Mouse (Mus musculus) lung, adult 2 months (tissue): ENCODE data around the gene Cntnap2. TPM values are rescaled to one million over a fixed set of nuclear protein-coding genes. Genes with fewer than 3 reads are reported as not detected.

Experiments
- DNase-seq: peaks from one replicate; pipeline ENCODE4 v3.0.0; 2022
- H3K4me1 ChIP-seq: fragments of 200-500 bp; 2 replicates; pipeline ENCODE4 v1.6.1; 2011; ENCODE audit warnings: low read length; ENCODE audit not compliant: control insufficient read depth, insufficient read depth
- H3K4me3 ChIP-seq: fragments of 200-500 bp; replicated peaks from 2 replicates; pipeline ENCODE3; 2011; ENCODE audit warnings: low read depth, mild to moderate bottlenecking, control low read depth, low read length; ENCODE audit errors: extremely low read depth
- CTCF ChIP-seq: fragments of 200-500 bp; IDR thresholded peaks from 2 replicates; pipeline ENCODE4 v1.5.1; 2011; ENCODE audit warnings: mild to moderate bottlenecking, low read length, control low read depth; ENCODE audit not compliant: insufficient read depth
- POLR2A ChIP-seq: fragments of 200-500 bp; IDR thresholded peaks from 2 replicates; pipeline ENCODE4 v1.6.1; 2011; ENCODE audit warnings: low read depth, mild to moderate bottlenecking, control low read depth, low read length, borderline replicate concordance; ENCODE audit errors: extremely low read depth
- WGBS: fragments of 180-500 bp; shearing (Covaris S2); methylation state at CpG from one replicate; pipeline ENCODE4 v1.1.7; 2018; 5-methylcytosine and 5-hydroxymethylcytosine counted together
- polyA plus RNA-seq: library from polyadenylated mRNA; depleted of rRNA; stranded (reverse); fragments of >200 nt; gene quantifications from 2 replicates; pipeline ENCODE4 v1.2.3, GENCODE M21; 2012

Cntnap2 gene
- polyA plus RNA-seq, 1 experiment = not detected

DNA sequence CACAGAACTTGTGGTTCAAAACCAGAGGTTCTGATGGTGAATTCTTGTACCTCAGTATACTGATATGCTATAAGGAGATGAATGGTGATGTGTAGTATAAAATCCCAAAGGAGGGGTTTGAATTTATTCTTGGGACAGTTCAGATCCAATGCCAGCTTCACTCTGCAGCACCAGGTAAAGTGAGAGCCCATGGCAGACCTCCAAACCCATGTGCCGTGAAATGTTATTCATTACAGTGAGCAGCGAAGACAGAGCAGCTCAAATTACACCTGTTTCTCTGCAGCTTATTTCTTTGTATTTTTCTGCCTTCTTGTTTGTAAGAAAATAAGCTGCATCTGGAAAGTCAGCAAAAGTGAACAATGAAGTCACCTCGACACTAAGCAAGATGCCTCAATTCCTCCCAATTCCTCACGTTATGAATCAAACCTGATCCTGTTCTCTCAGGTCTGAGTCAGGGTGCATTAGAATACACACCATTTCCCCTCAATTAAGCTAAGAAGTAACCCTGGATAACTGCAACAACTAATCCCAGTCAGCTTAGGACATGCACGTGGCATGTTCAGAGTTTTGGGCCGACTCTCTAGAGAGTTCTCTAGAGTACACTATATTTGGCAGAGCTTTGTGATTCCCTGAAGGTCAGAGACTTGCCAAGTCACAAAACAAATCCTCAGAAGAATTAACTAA, 915.5 kb downstream of the Cntnap2 start:
- no peak for DNase-seq
- WGBS = 73% methylated on average over 6 of the region's 6 CpGs
- Histone ChIP-seq H3K4me1 (no peaks in the 10 kb centered on the region), H3K4me3 (no peak overlapping the region)
- TF ChIP-seq CTCF (no peak), POLR2A (no peak)

GRCm38 (mm10) chr6:45979171-45979570, 920.0 kb downstream of the Cntnap2 start:
- no peak for TF ChIP-seq POLR2A
- TF ChIP-seq CTCF = no peak
- DNase-seq = no peak
- WGBS = 85% methylated on average over 2 of the region's 2 CpGs
- Histone ChIP-seq H3K4me3 (no peak overlapping the region), H3K4me1 (no peaks in the 10 kb centered on the region)

DNA sequence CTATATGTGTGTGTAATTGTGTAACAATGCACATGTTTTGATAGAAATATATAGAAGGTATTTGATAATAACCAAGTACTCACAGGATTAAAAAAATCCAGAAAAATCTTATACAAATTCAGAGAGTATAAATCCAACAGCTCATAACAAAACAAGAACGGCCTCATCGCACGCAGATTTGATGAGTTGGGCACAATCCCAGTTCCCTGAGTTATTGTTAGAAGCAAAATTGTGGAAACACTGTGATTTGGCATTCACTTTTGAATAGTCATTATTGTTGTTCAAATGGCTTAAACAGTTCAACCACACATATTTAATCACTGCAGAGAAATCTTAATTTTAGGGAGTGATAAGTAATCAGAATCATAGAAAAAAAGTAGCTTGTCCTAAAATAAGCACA, 928.9 kb downstream of the Cntnap2 start:
- no peak overlapping the region for H3K4me3 ChIP-seq
- whole genome bisulfite sequencing = 71% methylated on average over 3 of the region's 3 CpGs
- TF ChIP-seq POLR2A (no peak), CTCF (no peak)
- DNase-seq = no peak
- no peaks in the 10 kb centered on the region for H3K4me1 ChIP-seq

GRCm38 (mm10) chr6:45991086-45991485, 931.9 kb downstream of the Cntnap2 start:
- WGBS = 93% methylated on average over 1 of the region's 1 CpGs
- TF ChIP-seq POLR2A (no peak), CTCF (no peak)
- Histone ChIP-seq H3K4me3 (no peak overlapping the region), H3K4me1 (no peaks in the 10 kb centered on the region)
- DNase-seq = no peak

DNA sequence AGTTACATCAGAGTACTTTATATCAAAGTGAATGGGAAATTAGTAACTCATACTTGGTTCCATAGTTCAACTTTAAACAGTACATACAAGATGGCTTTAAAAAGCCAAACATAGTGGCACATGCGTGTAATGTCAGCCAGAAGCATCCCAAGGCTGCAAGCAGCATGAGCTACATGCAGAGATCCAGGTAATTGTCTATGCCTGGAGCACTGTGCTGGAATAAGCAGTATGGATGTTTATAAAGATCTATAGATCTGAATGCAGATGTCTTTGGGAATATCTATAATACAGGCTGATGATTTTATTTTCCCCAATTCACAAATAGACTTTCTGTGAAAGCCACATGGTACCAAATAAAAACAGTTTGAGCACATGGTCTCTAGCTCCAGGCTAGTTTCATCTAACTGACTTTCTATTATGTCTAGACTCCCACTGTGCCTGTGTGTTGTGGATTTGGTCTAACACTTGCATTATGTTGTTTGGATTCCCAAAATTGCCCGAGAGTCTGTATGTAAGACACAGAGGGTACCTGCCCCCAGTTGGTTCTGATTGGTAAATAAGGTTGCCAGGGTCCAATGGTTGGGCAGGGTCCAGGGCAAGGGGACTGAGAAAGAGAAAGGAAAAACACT, 963.5 kb downstream of the Cntnap2 start:
- DNase-seq = no peak
- Histone ChIP-seq H3K4me1 (no peaks in the 10 kb centered on the region), H3K4me3 (no peak overlapping the region)
- TF ChIP-seq POLR2A (no peak), CTCF (no peak)
- WGBS = 70% methylated on average over 2 of the region's 2 CpGs

DNA sequence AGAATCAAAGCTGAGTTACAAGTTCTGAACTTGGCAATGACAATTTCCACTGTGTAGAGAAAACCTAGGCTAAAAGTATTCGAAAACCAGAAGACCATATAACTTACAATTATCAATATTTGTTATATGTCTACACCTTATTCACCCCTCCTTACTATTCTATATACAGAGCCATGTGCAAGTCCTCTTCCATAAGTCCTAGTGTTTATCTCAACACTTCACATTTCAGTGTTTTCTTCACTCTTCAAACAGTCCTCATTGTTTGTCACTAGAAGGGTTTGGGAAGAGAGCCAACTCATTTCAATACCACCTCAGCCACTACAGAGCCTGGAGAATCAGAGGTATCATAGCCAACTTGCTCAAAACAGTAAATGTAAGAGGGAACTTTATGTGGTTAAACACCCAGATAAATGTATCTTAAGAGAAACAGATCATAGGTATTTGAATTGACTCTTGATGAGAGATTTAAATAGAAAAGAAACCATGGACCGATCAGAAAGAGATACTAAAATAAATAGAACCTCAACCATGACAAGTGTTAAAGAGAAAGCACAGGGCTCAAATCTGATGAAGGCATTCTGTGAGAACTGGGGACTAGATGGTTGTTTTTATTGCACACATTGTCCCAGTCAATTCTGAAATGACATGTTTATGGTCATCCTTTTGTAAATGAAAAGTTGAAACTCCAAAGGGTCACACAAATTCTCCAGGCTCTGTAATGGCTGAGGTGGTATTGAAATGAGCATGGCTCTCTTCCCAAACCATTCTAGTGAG, 972.9 kb downstream of the Cntnap2 start:
- TF ChIP-seq POLR2A = no peak
- TF ChIP-seq CTCF = no peak
- WGBS = 42% methylated on average over 2 of the region's 2 CpGs
- Histone ChIP-seq H3K4me1 (no peaks in the 10 kb centered on the region), H3K4me3 (no peak overlapping the region)
- DNase-seq = no peak

GRCm38 (mm10) chr6:46033108-46033507, 974.0 kb downstream of the Cntnap2 start:
- DNase-seq = no peak
- TF ChIP-seq CTCF (no peak), POLR2A (no peak)
- H3K4me1 ChIP-seq = no peaks in the 10 kb centered on the region
- WGBS = 47% methylated on average over 2 of the region's 2 CpGs
- H3K4me3 ChIP-seq = no peak overlapping the region

- Histone ChIP-seq H3K4me1 (no peaks in the 10 kb centered on the region), H3K4me3 (no peak overlapping the region)
- DNase-seq = no peak
- TF ChIP-seq CTCF (no peak), POLR2A (no peak)
- 72% methylated on average over 4 of the region's 4 CpGs for WGBS
Measured at GRCm38 (mm10) chr6:46040671-46041070, 981.5 kb downstream of the Cntnap2 start.

DNA sequence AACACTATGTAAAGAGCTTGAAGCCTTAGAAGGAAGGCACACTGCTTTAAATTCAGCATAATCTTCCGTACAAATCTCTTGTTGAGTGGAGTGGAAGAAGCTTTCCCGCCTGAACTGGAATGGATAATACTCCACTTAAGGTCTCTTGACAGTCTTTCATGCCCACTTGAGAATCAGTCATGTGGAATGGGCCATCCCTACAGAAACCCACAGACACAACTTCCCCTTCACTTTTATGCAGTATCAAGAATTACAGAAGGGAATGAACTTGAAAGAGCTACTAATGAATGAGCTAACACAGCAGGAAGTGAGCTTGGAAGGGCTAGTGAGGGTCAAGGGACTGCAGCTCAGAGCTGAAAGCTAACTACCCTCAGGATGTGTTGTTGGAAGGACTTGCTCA, 1021.1 kb downstream of the Cntnap2 start:
- Histone ChIP-seq H3K4me1 (no peaks in the 10 kb centered on the region), H3K4me3 (no peak overlapping the region)
- TF ChIP-seq CTCF = no peak
- no peak for TF ChIP-seq POLR2A
- DNase-seq = no peak
- WGBS = 73% methylated on average over 2 of the region's 2 CpGs
